Mouse (Mus musculus): ENCODE measurements around the gene Olfr1341.

DNA sequence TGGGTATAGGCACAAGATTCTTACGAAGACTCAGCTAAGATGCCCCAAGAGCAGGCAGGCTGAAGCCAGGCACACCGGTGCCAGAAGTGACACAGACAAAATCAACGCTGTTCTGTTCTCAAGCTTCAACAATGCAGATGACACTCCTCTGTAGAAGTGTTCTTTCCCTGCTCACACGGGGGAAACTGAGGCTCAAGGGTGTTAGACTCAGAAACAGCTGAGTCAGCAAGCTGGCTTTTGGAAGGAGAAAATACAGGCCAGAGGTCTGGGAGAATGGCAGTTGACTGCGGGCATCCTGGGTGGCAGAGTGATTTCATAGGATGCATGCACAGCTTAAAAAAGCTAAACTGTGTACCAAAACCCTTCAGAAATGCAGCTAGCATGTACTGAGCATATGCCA is 4.8 kb downstream of the Olfr1341 start:
- TF ChIP-seq GATA1 (IDR thresholded peaks at IDR 0.05; ENCODE audit: borderline replicate concordance, low read length) (no peak), FLI1 (IDR thresholded peaks at IDR 0.05; ENCODE audit: low read length) (no peak)

Measured in megakaryocyte, embryonic 14.5 days (primary cell).